Mouse (Mus musculus): Measurements from ENCODE around the gene Gfra4. TPM values are rescaled to one million over a fixed set of nuclear protein-coding genes. Genes with fewer than 3 reads are reported as not detected.

Gene Gfra4
- polyA plus RNA-seq, 1 experiment from 2014 or later = 13.7 TPM

DNA sequence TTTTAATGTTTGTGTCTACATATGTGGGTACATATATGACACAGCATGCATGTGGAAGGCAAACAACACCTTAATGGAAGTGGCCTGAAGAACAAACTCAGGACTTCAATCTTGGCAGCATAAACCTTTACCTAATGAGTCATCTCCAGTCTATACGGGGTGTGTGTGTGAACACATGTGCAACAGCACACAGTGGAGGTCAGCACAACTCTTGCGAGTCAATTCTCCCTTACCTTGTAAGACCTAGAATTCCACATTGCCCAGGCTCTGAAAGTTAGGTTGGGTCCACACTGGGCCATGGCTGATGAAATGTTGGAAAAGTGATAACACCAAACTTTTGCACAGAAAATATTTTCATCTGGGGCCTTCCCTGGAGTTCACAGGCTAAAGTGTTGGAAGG lies 12.3 kb downstream of the Gfra4 start:
- no peaks in the 10 kb centered on the region for H3K27me3 ChIP-seq (replicated peaks; ENCODE audit: control insufficient read depth, insufficient read depth, low read length)
- 87% methylated on average over 2 of the region's 2 CpGs for whole genome bisulfite sequencing
- no peak overlapping the region for H3K27ac ChIP-seq (ENCODE audit: low read depth)
- H3K4me2 ChIP-seq (ENCODE audit: low read length) = no peak overlapping the region
- no peak for ATAC-seq (replicated peaks; ENCODE audit: low FRiP score, low TSS enrichment, low read depth)
- no peak overlapping the region for H3K9ac ChIP-seq (ENCODE audit: low read length)
- no peaks in the 10 kb centered on the region for H3K9me3 ChIP-seq (ENCODE audit: control insufficient read depth, low read length)
- no peak overlapping the region for H3K4me3 ChIP-seq (ENCODE audit: low read depth, low read length)
- peaks cover 12% of the 10 kb centered on the region for H3K4me1 ChIP-seq (replicated peaks; ENCODE audit: control insufficient read depth, insufficient read depth, low read length)
- peaks cover 15% of the 10 kb centered on the region; the same call in 1 of the 2 replicates for H3K36me3 ChIP-seq (ENCODE audit: control insufficient read depth, insufficient read depth, low read length)
- no peak for DNase-seq (ENCODE audit: low spot score)

DNA sequence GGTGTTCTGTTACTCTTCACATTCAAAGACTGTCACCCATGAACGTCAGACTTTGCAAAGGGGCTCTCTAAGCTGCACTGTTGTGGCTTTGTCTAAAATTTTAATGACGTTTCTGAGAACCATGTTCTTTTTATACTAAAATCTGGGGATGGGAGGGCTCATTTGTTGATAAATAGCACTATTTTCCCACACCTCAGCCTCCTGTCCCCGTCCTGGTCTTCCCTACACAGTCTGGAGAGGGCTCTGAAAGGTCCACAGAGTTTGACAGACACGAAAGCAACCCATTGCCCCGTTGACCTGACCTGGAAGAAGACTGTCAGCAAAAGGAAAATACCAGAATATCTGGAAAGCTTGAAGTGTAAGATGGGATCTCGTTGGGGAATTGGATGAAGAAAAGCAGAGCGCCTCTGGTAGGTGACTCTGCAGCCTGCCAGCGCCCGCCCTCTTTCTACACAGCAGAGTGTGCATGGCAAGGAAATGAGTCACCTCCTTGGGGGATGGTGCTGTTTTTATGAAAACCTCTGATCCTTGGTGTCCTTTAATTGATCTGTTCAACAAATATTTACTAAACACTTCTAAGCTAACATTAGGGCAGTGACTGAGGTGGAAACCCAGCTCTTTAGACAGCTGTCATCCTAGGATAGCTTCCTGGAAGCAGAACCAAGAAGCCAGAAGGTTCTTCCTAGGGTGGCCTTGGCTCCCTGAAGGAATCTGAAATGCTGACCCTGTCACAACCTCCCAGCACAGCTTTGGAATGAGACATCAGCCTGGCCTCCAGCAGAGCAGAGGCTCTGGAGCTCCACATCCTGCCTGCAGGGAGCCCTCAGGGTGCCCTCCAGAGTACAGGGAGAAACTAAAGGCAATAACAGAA lies 13.6 kb downstream of the Gfra4 start:
- no peaks in the 10 kb centered on the region for H3K9me3 ChIP-seq (ENCODE audit: control insufficient read depth, low read length)
- peak overlapping the region; percentile 30; the same call in 1 of the 2 replicates for H3K27ac ChIP-seq (ENCODE audit: low read depth)
- WGBS = 31% methylated on average over 9 of the region's 9 CpGs
- peaks cover 22% of the 10 kb centered on the region; the same call in 1 of the 2 replicates for H3K36me3 ChIP-seq (ENCODE audit: control insufficient read depth, insufficient read depth, low read length)
- no peak overlapping the region for H3K4me2 ChIP-seq (ENCODE audit: low read length)
- DNase-seq (ENCODE audit: low spot score) (no peak), ATAC-seq (replicated peaks; ENCODE audit: low FRiP score, low TSS enrichment, low read depth) (0 out of 2 replicates have a peak, but pooled peaks have one; percentile 43)
- no peaks in the 10 kb centered on the region for H3K27me3 ChIP-seq (replicated peaks; ENCODE audit: control insufficient read depth, insufficient read depth, low read length)
- no peak overlapping the region for H3K9ac ChIP-seq (ENCODE audit: low read length)
- peaks cover 12% of the 10 kb centered on the region for H3K4me1 ChIP-seq (replicated peaks; ENCODE audit: control insufficient read depth, insufficient read depth, low read length)
- no peak overlapping the region for H3K4me3 ChIP-seq (ENCODE audit: low read depth, low read length)

DNA sequence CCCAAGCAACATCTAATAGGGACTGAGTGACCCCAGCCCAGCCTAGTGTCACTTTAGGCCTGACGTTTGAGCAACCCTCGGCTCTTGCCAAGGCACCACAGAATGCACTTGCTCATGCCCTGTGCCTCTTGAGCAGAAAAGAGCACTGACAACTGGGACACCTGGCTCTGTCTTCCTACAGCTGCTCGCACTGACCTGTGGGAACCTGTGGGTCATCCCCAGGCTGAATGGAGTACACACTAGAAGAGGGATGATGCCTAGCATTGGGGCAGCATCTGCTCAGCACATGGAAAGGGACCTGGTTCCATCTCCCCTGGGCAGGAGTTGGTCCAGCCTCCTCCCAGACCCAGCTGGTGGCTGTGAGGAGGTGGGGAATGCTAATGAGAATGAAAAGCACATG lies 15.9 kb downstream of the Gfra4 start:
- no peak for DNase-seq (ENCODE audit: low spot score)
- Histone ChIP-seq H3K27me3 (replicated peaks; ENCODE audit: control insufficient read depth, insufficient read depth, low read length) (no peaks in the 10 kb centered on the region), H3K4me1 (replicated peaks; ENCODE audit: control insufficient read depth, insufficient read depth, low read length) (peaks cover 12% of the 10 kb centered on the region), H3K27ac (ENCODE audit: low read depth) (no peak overlapping the region), H3K9me3 (ENCODE audit: control insufficient read depth, low read length) (no peaks in the 10 kb centered on the region), H3K4me2 (ENCODE audit: low read length) (no peak overlapping the region), H3K9ac (ENCODE audit: low read length) (no peak overlapping the region), H3K36me3 (ENCODE audit: control insufficient read depth, insufficient read depth, low read length) (peaks cover 22% of the 10 kb centered on the region; the same call in 1 of the 2 replicates), H3K4me3 (ENCODE audit: low read depth, low read length) (no peak overlapping the region)
- no peak for ATAC-seq (replicated peaks; ENCODE audit: low FRiP score, low TSS enrichment, low read depth)
- WGBS = 87% methylated on average over 3 of the region's 3 CpGs

DNA sequence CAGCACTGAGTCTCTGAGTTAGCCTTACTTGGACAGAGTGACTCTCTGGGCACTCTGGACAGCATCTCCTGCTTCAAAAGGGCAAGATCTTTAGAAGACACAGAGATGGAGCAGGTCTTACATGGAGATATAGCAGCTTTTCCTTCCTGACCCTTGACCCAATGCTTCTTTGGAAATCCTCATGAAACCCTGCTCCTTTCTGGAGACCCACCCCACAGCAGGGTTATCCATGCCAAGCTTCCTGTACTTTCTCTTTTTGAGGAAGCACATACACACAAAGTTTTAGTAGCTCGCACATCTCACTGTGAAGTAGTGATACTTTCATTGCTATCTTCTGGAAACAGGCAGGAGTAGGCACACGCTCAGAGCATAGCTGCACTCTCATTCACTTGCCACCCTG lies 17.7 kb downstream of the Gfra4 start:
- Histone ChIP-seq H3K9ac (ENCODE audit: low read length) (no peak overlapping the region), H3K4me3 (ENCODE audit: low read depth, low read length) (no peak overlapping the region), H3K27me3 (replicated peaks; ENCODE audit: control insufficient read depth, insufficient read depth, low read length) (no peaks in the 10 kb centered on the region), H3K4me2 (ENCODE audit: low read length) (no peak overlapping the region), H3K27ac (ENCODE audit: low read depth) (no peak overlapping the region), H3K36me3 (ENCODE audit: control insufficient read depth, insufficient read depth, low read length) (peaks cover 25% of the 10 kb centered on the region; the same call in 1 of the 2 replicates), H3K9me3 (ENCODE audit: control insufficient read depth, low read length) (no peaks in the 10 kb centered on the region), H3K4me1 (replicated peaks; ENCODE audit: control insufficient read depth, insufficient read depth, low read length) (peaks cover 12% of the 10 kb centered on the region)
- no peak for ATAC-seq (replicated peaks; ENCODE audit: low FRiP score, low TSS enrichment, low read depth)
- no peak for DNase-seq (ENCODE audit: low spot score)
- WGBS = 94% methylated on average over 2 of the region's 2 CpGs

DNA sequence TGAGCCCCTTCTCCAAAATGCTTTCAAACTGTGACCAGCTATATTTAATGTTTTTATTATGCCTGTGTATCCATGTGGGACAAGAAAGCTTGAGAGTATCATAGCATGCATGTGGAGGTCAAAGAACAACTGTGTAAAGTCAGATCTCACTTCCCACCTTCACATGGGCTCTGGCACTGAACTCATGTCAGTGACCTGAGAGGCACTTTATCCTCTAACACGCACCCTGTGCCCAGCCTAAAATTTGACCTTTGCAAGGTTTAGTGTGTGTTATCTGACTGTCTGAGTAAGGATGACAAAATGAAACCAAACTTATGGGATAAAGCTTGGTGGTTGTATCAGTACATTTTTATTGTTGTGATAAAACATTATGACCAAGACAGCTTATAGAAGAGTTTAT lies 32.3 kb downstream of the Gfra4 start:
- Histone ChIP-seq H3K36me3 (ENCODE audit: control insufficient read depth, insufficient read depth, low read length) (peaks cover 46% of the 10 kb centered on the region), H3K9me3 (ENCODE audit: control insufficient read depth, low read length) (no peaks in the 10 kb centered on the region)
- DNase-seq (ENCODE audit: low spot score) = no peak

DNA sequence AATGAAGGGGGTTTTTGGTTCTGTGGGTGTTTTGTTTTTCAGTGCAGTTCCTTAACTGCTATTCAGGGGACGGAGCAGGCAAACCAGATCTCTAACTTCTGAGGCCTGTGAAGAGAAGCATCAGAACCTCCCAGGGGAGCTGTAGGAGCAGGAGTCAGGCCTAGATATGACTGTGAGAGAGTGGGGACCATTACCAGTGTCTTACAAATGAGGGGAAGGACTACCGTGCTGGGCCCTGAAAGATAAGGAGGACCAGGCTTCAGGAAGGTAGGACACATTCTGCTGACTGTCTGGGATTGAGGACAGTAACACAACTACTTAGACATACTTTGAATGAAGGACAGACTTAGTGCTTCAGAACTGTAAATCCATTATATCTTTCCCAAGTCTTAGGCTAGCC lies 33.8 kb downstream of the Gfra4 start:
- 88% methylated on average over 2 of the region's 2 CpGs for WGBS
- Histone ChIP-seq H3K9me3 (ENCODE audit: control insufficient read depth, low read length) (no peaks in the 10 kb centered on the region), H3K4me2 (ENCODE audit: low read length) (no peak overlapping the region), H3K36me3 (ENCODE audit: control insufficient read depth, insufficient read depth, low read length) (peaks cover 48% of the 10 kb centered on the region), H3K4me1 (replicated peaks; ENCODE audit: control insufficient read depth, insufficient read depth, low read length) (no peaks in the 10 kb centered on the region), H3K9ac (ENCODE audit: low read length) (no peak overlapping the region), H3K27me3 (replicated peaks; ENCODE audit: control insufficient read depth, insufficient read depth, low read length) (no peaks in the 10 kb centered on the region), H3K27ac (ENCODE audit: low read depth) (no peak overlapping the region), H3K4me3 (ENCODE audit: low read depth, low read length) (no peak overlapping the region)
- ATAC-seq (replicated peaks; ENCODE audit: low FRiP score, low TSS enrichment, low read depth) (no peak), DNase-seq (ENCODE audit: low spot score) (no peak)

More for the DNA sequence above, 32.3 kb downstream of the Gfra4 start:
- 76% methylated on average over 1 of the region's 1 CpGs for WGBS
- H3K27ac ChIP-seq (ENCODE audit: low read depth) = no peak overlapping the region
- H3K4me3 ChIP-seq (ENCODE audit: low read depth, low read length) = no peak overlapping the region
- H3K27me3 ChIP-seq (replicated peaks; ENCODE audit: control insufficient read depth, insufficient read depth, low read length) = no peaks in the 10 kb centered on the region
- no peaks in the 10 kb centered on the region for H3K4me1 ChIP-seq (replicated peaks; ENCODE audit: control insufficient read depth, insufficient read depth, low read length)
- no peak overlapping the region for H3K4me2 ChIP-seq (ENCODE audit: low read length)
- H3K9ac ChIP-seq (ENCODE audit: low read length) = no peak overlapping the region
- no peak for ATAC-seq (replicated peaks; ENCODE audit: low FRiP score, low TSS enrichment, low read depth)

DNA sequence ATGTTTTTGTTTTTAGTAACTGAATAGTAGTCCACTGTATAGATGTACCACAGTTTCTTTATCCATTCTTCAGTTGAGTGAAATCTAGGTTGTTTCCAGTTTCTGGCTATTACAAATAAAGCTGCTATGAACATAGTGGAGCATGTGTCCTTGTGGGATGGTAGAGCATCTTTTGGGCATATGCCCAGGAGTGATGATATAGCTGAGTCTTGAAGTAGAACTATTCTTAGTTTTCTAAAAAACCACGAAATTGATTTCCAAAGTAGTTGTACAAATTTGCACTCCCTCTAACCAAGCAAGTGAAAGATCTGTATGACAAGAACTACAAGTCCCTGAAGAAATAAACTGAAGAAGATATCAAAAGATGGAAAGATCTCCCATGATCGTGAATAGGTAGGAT lies 50.1 kb downstream of the Gfra4 start:
- Histone ChIP-seq H3K4me3 (ENCODE audit: low read depth, low read length) (no peak overlapping the region), H3K4me1 (replicated peaks; ENCODE audit: control insufficient read depth, insufficient read depth, low read length) (no peaks in the 10 kb centered on the region), H3K9ac (ENCODE audit: low read length) (no peak overlapping the region), H3K9me3 (ENCODE audit: control insufficient read depth, low read length) (no peaks in the 10 kb centered on the region), H3K4me2 (ENCODE audit: low read length) (no peak overlapping the region), H3K36me3 (ENCODE audit: control insufficient read depth, insufficient read depth, low read length) (peaks cover 6% of the 10 kb centered on the region), H3K27me3 (replicated peaks; ENCODE audit: control insufficient read depth, insufficient read depth, low read length) (no peaks in the 10 kb centered on the region), H3K27ac (ENCODE audit: low read depth) (no peak overlapping the region)
- no peak for ATAC-seq (replicated peaks; ENCODE audit: low FRiP score, low TSS enrichment, low read depth)
- WGBS = 96% methylated on average over 2 of the region's 2 CpGs
- no peak for DNase-seq (ENCODE audit: low spot score)

All from intestine, embryonic 14.5 days (tissue).